In genomic region chr19:29046961-29047333, GRCm38 (mm10) we compare ENCODE assay signal across 8 mouse cellular contexts. TPM values are rescaled to one million over a fixed set of nuclear protein-coding genes. Genes with fewer than 3 reads are reported as not detected.
A peak's percentile ranks its signal among the peaks of the same experiment; 100 is the strongest.
DNase-seq lines count a peak whose midpoint lies in the region; ATAC-seq lines count a peak whose summit lies in the region.

No protein-coding gene starts in this region.

- DNase-seq in kidney, adult 9 months, result peak; percentile 55
- no peak for DNase-seq in kidney, postnatal 25 days
- peak; percentile 38 for DNase-seq in NIH3T3 (ENCODE audit: low read depth)
- DNase-seq in hindbrain, embryonic 11.5 days (ENCODE audit: low spot score), result no peak
- DNase-seq in left cerebral cortex, postnatal 36 days (ENCODE audit: low spot score in 2 of 2), result no peak
- DNase-seq in left cerebral cortex, postnatal 10 days (ENCODE audit: extremely low spot score in 1 of 2, low spot score in 2 of 2), result no peak
- DNase-seq in frontal cortex, postnatal 14 days (ENCODE audit: low spot score in 2 of 2), result no peak

- no peak for ATAC-seq in hindbrain, embryonic 11.5 days (ENCODE audit: low FRiP score)
- ATAC-seq in midbrain, embryonic 12.5 days (ENCODE audit: low FRiP score, low read depth), result no peak

- peak overlapping the region; percentile 84 for H3K9ac ChIP-seq in hindbrain, embryonic 11.5 days (ENCODE audit: low read depth, low read length)
- H3K9ac ChIP-seq in midbrain, embryonic 12.5 days (replicated peaks), result peak overlapping the region; percentile 85

- no peaks in the 10 kb centered on the region for H3K36me3 ChIP-seq in hindbrain, embryonic 11.5 days (ENCODE audit: control insufficient read depth, insufficient read depth, low read length)
- no peaks in the 10 kb centered on the region for H3K36me3 ChIP-seq in midbrain, embryonic 12.5 days

- peak overlapping the region; percentile 73 for H3K4me3 ChIP-seq in hindbrain, embryonic 11.5 days (ENCODE audit: low read depth, low read length)
- peak overlapping the region; percentile 80 for H3K4me3 ChIP-seq in midbrain, embryonic 12.5 days

- 38% methylated on average over 4 of the region's 4 CpGs for WGBS in hindbrain, embryonic 11.5 days
- WGBS in midbrain, embryonic 12.5 days, result 27% methylated on average over 4 of the region's 4 CpGs

- peak overlapping the region; percentile 64 for H3K4me2 ChIP-seq in hindbrain, embryonic 11.5 days (replicated peaks; ENCODE audit: low read depth, low read length)
- peak overlapping the region; percentile 63 for H3K4me2 ChIP-seq in midbrain, embryonic 12.5 days (replicated peaks)

- no peaks in the 10 kb centered on the region for H3K4me1 ChIP-seq in hindbrain, embryonic 11.5 days (replicated peaks; ENCODE audit: control insufficient read depth, insufficient read depth, low read length)
- H3K4me1 ChIP-seq in midbrain, embryonic 12.5 days, result peaks cover 34% of the 10 kb centered on the region

- intact Hi-C loops in left cerebral cortex, postnatal 36 days (cut with DNase I), result no loop called here
- intact Hi-C loops in left cerebral cortex, postnatal 10 days (cut with DNase I), result loop anchor here (10.0 kb wide), 1 partner anchor 252 kb away; no protein-coding TSS in a partner anchor

- H3K9me3 ChIP-seq in hindbrain, embryonic 11.5 days (ENCODE audit: control insufficient read depth, low read length), result no peaks in the 10 kb centered on the region
- no peaks in the 10 kb centered on the region for H3K9me3 ChIP-seq in midbrain, embryonic 12.5 days

- H3K27ac ChIP-seq in hindbrain, embryonic 11.5 days (ENCODE audit: low read depth, low read length), result peak overlapping the region; percentile 77; the same call in 1 of the 2 replicates
- peak overlapping the region; percentile 84; the same call in 1 of the 2 replicates for H3K27ac ChIP-seq in midbrain, embryonic 12.5 days (replicated peaks)

- H3K27me3 ChIP-seq in hindbrain, embryonic 11.5 days (ENCODE audit: control insufficient read depth, insufficient read depth, low read length), result no peaks in the 10 kb centered on the region
- H3K27me3 ChIP-seq in midbrain, embryonic 12.5 days, result no peaks in the 10 kb centered on the region

RNA-seq across cellular contexts. Expression of gene Ak3, which starts 0.8 kb away (rescaled TPM):
- 82.4 and 83.5 TPM in 2 replicates for polyA plus RNA-seq in hindbrain, embryonic 11.5 days (2014; fragmentation: Nextera tagmentation; extraction: Ambion mirVana)
- polyA plus RNA-seq in midbrain, embryonic 12.5 days (2016; fragmentation: Nextera tagmentation; extraction: Ambion mirVana), result 77.2 and 78.0 TPM in 2 replicates
- 10 to 100 TPM; 56.1 to 59.5 TPM for total RNA-seq in left cerebral cortex, postnatal 36 days (2021)
- total RNA-seq in left cerebral cortex, postnatal 10 days (2021), result 10 to 100 TPM; 43.5 to 46.5 TPM

RNA-seq across cellular contexts. Expression of gene Rcl1, which starts 54.2 kb away (rescaled TPM):
- 44.7 and 51.1 TPM in 2 replicates for polyA plus RNA-seq in hindbrain, embryonic 11.5 days (2014; fragmentation: Nextera tagmentation; extraction: Ambion mirVana)
- 35.3 and 41.0 TPM in 2 replicates for polyA plus RNA-seq in midbrain, embryonic 12.5 days (2016; fragmentation: Nextera tagmentation; extraction: Ambion mirVana)
- total RNA-seq in left cerebral cortex, postnatal 36 days (2021), result 10 to 100 TPM; 14.2 to 16.8 TPM
- 10 to 100 TPM; 19.6 to 19.8 TPM for total RNA-seq in left cerebral cortex, postnatal 10 days (2021)

RNA-seq across cellular contexts. Expression of gene Cdc37l1, which starts 56.8 kb away (rescaled TPM):
- polyA plus RNA-seq in hindbrain, embryonic 11.5 days (2014; fragmentation: Nextera tagmentation; extraction: Ambion mirVana), result 51.5 and 51.7 TPM in 2 replicates
- 59.2 and 60.5 TPM in 2 replicates for polyA plus RNA-seq in midbrain, embryonic 12.5 days (2016; fragmentation: Nextera tagmentation; extraction: Ambion mirVana)
- 100 to 1,000 TPM in 1 of 2 experiments, 10 to 100 TPM in 1; 88.0 to 112 TPM for total RNA-seq in left cerebral cortex, postnatal 36 days (2021)
- total RNA-seq in left cerebral cortex, postnatal 10 days (2021), result 10 to 100 TPM; 72.6 to 73.7 TPM

Comparison
In these comparisons a context has a peak if more than half of its experiments do, and no peak if none do; other contexts are left out.
1. DNase-seq: peak in kidney, adult 9 months (single experiment) and NIH3T3 (single experiment); none in kidney, postnatal 25 days (0 of 2), hindbrain, embryonic 11.5 days (single experiment), left cerebral cortex, postnatal 36 days (0 of 2), left cerebral cortex, postnatal 10 days (0 of 2) and frontal cortex, postnatal 14 days (0 of 2).